Mouse (Mus musculus) thymus, adult 2 months (tissue): ENCODE data around the gene Col4a2.

Experiments
- CTCF ChIP-seq: fragments of 200-500 bp; IDR thresholded peaks from 2 replicates; pipeline ENCODE4 v1.5.1; 2012; ENCODE audit warnings: mild to moderate bottlenecking, control low read depth, low read length, moderate library complexity, borderline replicate concordance; ENCODE audit not compliant: control insufficient read depth, poor library complexity, insufficient read depth; ENCODE audit errors: extremely low read depth
- POLR2A ChIP-seq: fragments of 200-500 bp; IDR thresholded peaks from 2 replicates; pipeline ENCODE4 v1.6.1; 2012; ENCODE audit warnings: mild to moderate bottlenecking, low read length, control low read depth, moderate library complexity; ENCODE audit not compliant: control insufficient read depth, poor library complexity, insufficient read depth; ENCODE audit errors: extremely low read depth

GRCm38 (mm10) chr8:11405722-11406481, 93.3 kb downstream of the Col4a2 start:
- TF ChIP-seq POLR2A (no peak), CTCF (no peak)
